Mouse (Mus musculus): ENCODE results near the gene Ebpl.
A peak's percentile ranks its signal among the peaks of the same experiment; 100 is the strongest.

Ebpl gene

GRCm38 (mm10) chr14:61360131-61360980, at the start of gene Ebpl:
Ebpl (minus strand) TSS chr14:61360439.
- peak; percentile 88 for DNase-seq (ENCODE audit: low read depth, low spot score)

DNA sequence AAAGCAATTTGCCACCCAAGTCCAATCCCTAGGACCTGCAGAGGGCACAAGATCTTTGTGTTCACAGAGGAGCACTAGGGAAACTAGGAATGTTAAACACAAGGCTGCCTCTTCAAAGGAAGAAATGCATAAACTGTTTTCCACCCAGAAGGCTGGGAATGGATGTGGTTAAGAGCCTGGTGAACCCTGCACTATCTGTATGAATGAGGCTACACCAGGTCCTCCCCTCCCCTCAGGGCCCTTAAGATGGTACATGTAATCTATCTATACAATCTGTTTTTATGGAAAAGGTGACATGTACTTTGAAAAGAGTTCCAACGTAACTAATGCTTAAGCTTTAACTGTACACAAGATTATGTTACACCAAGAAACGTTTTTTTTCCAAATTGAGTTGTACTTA, 49.8 kb upstream of the Ebpl start:
- no peak for DNase-seq (ENCODE audit: low read depth, low spot score)

DNA sequence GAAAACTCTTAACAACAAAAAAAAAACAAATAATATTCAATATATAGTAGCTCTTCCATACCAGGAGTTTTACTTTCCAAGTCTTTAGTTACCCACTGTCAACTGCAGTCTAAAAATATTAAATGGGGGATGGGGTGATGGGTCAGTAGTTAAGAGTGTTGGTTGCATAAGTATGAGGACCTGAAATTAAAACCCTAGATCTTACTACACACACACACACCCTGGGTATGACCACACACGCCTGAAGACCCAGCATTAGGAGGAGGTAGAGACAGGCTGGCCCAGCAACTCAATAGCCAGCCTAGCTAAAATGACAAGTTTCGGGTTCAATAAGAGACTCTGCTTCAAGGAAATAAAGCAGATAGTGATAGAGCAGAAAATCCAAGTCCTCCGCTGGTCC, 46.8 kb upstream of the Ebpl start:
- no peak for DNase-seq (ENCODE audit: low read depth, low spot score)

DNA sequence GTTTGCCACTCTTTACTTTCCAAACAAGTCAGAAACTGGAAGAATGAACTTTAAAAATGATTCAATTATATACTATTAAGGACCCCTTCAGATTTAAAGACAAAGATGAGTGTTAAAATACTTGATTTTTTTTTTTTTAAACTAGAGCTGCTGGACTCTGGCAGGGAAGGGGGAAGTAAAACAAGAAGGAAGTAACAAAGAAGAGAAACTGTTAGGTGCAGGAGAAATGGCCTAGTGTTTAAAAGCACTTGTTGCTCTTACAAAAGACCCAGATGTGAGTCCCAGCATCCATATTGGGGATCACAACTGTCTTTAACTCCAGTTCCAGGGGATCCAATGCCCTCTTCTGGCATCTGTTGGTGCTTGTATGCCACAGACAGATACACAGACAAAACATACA, 45.5 kb upstream of the Ebpl start:
- DNase-seq (ENCODE audit: low read depth, low spot score) = no peak

GRCm38 (mm10) chr14:61404941-61405340, 44.7 kb upstream of the Ebpl start:
- no peak for DNase-seq (ENCODE audit: low read depth, low spot score)

DNA sequence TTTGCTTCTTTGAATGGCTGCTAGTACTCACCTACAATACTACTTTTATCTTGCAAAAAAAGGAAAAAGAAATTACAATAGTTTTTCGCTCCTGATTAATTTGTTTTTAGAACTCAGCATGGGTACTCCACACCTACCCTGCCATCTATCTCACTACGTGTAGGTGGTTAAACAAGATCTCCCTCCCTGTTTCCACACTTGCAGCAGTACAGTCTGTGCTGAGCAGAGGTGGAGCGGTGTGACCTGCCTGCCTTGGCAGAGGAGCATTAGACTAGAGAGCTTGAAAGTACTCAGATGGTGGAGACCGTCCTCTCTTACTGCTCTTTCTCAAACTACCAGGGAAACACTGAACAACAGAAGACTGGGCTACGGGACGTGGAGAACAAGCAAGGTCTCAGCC, 34.5 kb upstream of the Ebpl start:
- no peak for DNase-seq (ENCODE audit: low read depth, low spot score)

- no peak for DNase-seq (ENCODE audit: low read depth, low spot score)
Measured at GRCm38 (mm10) chr14:61390586-61390985, 30.3 kb upstream of the Ebpl start.

DNA sequence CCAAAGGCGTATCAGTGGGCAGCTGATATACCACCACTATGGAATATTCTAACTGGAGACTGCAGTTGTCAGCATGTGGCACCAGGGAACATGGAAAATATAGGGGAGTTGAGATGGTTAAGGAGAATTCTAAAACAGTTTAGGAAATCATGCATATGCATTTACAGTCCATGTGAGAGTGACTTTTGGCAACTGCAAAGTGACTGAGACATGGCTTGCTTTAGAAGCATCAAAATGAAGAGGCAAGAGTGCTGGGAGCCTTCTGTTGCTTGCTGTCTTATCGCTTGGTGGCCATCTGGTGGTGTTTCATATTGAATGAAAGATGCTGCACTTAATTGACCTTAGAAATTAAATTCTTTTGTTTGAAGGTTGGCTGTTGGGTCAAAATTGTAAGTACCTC, 7.1 kb upstream of the Ebpl start:
- no peak for DNase-seq (ENCODE audit: low read depth, low spot score)

DNA sequence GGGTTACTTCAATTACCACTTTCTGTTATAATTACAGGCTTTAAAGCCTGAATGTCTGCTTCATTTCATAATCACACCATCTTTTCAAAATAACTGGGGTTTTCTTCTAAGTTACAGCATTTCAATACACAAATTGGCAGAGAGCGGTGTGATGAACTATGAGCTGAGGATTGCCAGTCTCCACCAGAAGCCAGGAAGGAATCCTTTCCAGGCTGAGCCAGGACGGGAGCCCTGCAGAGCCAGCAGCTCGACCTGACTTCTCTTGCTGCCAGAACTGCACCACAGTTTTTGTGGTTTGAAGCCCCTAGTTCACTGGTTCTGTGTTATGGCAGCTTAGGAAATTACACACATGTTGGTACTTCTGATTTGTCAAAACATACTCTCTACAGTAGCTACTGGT, 4.4 kb upstream of the Ebpl start:
- DNase-seq (ENCODE audit: low read depth, low spot score) = no peak

- DNase-seq (ENCODE audit: low read depth, low spot score) = no peak
Measured at GRCm38 (mm10) chr14:61363734-61364133, 3.5 kb upstream of the Ebpl start.

- no peak for DNase-seq (ENCODE audit: low read depth, low spot score)
Measured at GRCm38 (mm10) chr14:61362268-61362667, 2.0 kb upstream of the Ebpl start.

DNA sequence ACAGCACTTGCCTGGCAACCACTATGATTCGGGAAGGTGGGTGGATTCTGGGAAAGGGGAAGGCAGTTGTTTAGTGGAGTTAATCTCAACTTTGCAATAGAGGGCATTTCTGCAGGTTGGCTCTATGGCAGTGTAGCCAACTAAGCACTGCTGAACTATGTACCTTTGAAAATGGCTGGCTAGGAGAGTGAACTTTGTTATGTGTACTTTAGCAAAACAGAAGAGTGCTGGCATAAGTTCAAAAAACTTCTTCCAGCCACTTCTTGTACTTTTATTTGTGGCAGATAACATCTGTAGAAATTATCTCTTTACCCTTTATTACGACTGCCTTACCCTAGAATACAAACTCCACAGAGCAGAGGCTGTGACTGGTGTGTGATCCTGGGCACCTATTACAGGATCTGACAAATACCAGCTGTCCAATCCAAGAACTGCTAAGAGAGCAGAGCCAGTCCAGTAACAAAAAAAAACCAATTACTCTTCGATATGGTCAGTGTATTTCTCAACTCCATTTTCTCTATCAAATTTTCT, 807 bp upstream of the Ebpl start:
- no peak for DNase-seq (ENCODE audit: low read depth, low spot score)

DNA sequence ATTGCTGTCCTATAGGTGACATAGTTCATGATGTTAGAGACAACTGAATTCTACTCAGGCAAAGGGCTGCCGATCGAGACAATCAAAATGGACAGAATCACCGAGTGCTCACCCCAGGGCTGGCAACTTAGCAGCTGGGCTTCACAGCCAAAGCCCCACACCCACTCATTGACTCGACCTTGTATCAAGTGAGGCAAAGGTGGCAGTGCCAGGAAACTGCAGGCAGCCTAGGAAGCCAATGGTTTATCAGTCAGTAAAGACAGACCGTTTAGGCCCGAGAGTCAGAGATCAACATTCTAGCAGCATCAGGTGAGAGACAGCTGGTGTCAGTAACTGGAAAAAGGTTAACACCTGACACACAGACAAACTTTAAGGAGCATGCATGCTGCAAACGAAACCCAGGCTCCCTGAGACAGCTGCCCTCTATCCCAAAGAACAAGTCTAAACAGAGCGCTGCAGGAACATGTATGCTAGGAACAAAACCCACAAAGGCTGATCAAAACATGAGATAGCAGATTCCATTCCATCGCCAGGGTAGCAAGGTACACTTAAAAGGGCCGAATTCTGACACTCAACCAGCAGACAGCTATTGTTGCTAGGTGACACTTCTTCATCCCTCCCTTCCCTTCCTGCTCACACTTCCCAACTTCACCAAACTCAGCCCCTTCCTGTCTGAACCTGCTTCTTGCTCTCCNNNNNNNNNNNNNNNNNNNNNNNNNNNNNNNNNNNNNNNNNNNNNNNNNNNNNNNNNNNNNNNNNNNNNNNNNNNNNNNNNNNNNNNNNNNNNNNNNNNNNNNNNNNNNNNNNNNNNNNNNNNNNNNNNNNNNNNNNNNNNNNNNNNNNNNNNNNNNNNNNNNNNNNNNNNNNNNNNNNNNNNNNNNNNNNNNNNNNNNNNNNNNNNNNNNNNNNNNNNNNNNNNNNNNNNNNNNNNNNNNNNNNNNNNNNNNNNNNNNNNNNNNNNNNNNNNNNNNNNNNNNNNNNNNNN, 5.7 kb downstream of the Ebpl start:
- peak; percentile 13 for DNase-seq (ENCODE audit: low read depth, low spot score)

GRCm38 (mm10) chr14:61350808-61351207, 9.4 kb downstream of the Ebpl start:
- no peak for DNase-seq (ENCODE audit: low read depth, low spot score)

DNA sequence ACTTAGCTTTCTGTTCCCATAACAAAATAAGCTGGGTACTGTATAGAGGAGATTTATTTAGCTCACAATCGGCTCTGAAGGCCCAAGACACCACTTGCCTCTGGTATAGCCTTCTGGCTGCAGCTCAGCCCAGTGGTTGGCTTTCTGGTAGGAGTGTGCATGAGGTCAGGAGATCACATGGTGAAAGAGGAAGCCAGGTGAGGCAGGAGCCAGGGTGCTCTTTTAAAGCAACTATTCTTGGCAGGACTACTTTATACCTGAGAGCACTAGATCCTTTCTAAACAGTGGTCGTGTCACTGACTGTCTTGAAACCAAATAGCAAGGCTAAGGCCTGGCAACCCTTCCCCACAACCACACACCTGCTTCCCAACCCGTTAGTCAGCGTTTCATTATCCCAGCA, 10.4 kb downstream of the Ebpl start:
- no peak for DNase-seq (ENCODE audit: low read depth, low spot score)

DNA sequence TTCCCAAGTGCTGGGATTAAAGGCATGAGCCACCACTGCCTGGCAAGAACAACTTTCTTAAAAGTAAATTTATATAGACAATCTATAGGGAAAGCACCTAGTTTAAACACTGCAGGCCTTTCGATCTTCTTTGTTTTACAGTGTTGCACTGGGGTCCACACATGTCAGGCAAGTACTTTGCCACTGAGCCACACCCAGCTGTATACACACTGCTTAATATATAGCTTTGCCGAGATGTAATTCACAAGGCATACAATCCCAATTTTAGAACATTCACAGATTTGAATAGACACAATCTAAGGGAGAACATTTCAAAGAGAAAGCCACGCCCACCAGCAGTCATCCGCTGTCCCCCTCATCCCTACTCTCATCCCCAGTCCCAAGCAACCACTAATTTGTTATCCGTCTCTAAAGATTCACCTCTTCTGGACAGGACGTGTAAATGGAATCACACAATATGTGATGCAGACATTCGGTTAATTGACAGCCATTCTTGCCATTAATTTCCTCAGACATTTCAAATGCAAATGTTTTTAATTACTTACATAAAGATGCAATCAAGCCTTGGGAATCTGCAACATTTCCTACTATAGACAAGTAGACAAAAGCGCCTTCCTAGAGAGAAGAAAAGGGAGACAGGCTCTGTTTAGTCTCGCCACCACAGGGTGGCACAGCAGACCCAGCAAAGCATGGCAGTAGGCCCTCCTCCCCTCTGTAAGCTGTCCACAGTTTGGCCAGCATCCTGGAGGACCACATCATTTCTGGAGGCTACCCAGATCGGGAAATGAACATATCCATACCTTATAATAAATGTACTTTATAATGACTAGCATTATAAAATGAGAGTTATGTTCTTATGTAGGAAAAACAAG, 13.2 kb downstream of the Ebpl start:
- no peak for DNase-seq (ENCODE audit: low read depth, low spot score)

DNA sequence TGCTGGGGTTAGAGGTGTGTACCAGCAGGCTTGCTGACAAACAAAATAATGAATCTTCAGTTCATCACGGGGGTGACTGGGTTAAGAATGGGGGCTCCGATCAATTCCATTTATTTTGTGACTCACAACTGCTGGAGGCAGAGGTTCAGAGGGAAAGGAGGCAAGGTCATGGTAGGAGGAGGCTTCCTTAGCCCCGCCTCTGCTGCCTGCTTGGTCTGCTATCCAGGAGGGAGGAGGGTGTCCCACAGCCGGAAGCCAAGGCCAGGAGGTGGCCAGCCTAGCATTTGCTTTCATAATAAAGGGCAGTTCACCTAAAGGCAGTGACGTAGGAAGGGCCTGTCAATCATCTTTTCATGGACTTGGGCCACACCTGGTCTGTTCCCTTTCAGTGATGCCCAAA, 15.6 kb downstream of the Ebpl start:
- peak; percentile 41 for DNase-seq (ENCODE audit: low read depth, low spot score)

GRCm38 (mm10) chr14:61339381-61339780, 20.9 kb downstream of the Ebpl start:
- no peak for DNase-seq (ENCODE audit: low read depth, low spot score)

DNA sequence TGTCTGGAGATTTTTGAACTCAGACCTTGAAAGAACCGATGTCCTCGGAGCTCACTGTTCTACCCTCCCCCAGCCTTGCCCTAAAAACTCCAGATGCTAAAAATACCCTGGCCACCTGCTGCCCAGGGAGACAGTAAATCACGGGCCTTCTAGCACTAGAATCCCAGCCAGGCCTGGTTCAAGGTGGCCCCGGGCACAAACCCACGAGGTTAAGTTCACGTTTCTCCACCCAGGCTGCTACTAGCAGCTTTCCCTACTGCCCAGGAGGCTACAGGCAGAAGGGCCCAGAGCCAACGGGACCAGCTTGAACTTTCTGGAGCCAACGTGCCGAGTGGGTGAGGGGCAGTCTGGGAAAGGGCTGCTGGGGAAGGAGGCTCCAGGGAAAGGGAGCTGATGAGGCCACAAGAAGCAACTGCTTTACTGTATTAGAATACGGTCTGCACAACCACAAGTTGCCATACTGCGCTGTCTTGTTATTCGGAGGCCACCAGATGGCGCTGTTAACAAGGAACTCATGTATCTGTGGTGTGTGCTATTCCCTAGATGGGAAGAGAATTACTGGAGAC, 29.2 kb downstream of the Ebpl start:
- peak; percentile 92 for DNase-seq (ENCODE audit: low read depth, low spot score)

DNA sequence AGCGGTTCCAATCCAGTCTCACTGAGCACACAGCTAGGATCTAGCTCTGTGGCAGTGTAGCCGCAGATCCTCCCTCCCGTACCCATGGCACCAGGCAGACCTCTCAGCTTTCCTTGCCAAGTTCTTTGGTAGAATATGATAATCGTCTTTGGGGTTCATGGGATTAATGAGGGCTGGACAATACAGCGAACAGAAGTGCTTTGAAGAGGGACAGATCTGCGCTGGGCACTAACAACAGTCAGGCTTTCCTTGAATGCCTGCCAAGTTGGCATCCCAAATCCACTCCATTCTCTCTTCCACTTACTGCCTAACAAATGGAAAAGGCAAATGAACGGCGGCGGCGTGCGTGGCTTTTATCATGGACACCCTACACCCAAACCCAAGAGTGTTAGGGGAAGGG, 29.6 kb downstream of the Ebpl start:
- DNase-seq (ENCODE audit: low read depth, low spot score) = no peak
